Mouse (Mus musculus) cerebellum, adult 11 months (tissue): ENCODE measurements around the gene Cox17.

Experiments
- DNase-seq: peaks from one replicate; pipeline ENCODE4 v3.0.0; 2022

Gene Cox17

GRCm38 (mm10) chr16:38373439-38373838, 26.6 kb downstream of the Cox17 start:
- no peak for DNase-seq

GRCm38 (mm10) chr16:38373941-38374340, 27.1 kb downstream of the Cox17 start:
- DNase-seq, result no peak

GRCm38 (mm10) chr16:38374379-38375140, 27.8 kb downstream of the Cox17 start:
- no peak for DNase-seq

- no peak for DNase-seq
Measured at GRCm38 (mm10) chr16:38375182-38375581, 28.4 kb downstream of the Cox17 start.

GRCm38 (mm10) chr16:38376163-38376840, 29.5 kb downstream of the Cox17 start:
- DNase-seq, result peak; percentile 46

GRCm38 (mm10) chr16:38376841-38377249, 30.1 kb downstream of the Cox17 start:
- no peak for DNase-seq

GRCm38 (mm10) chr16:38377546-38377945, 30.8 kb downstream of the Cox17 start:
- DNase-seq, result no peak

- DNase-seq, result no peak
Measured at GRCm38 (mm10) chr16:38378591-38378990, 31.8 kb downstream of the Cox17 start.

GRCm38 (mm10) chr16:38379088-38379487, 32.3 kb downstream of the Cox17 start:
- DNase-seq, result no peak

- DNase-seq, result no peak
Measured at GRCm38 (mm10) chr16:38379493-38379892, 32.7 kb downstream of the Cox17 start.

- DNase-seq, result no peak
Measured at GRCm38 (mm10) chr16:38379926-38380325, 33.1 kb downstream of the Cox17 start.

- DNase-seq, result no peak
Measured at GRCm38 (mm10) chr16:38383683-38384082, 36.9 kb downstream of the Cox17 start.

- DNase-seq, result no peak
Measured at GRCm38 (mm10) chr16:38385184-38385634, 38.4 kb downstream of the Cox17 start.

GRCm38 (mm10) chr16:38385700-38386099, 38.9 kb downstream of the Cox17 start:
- no peak for DNase-seq

- no peak for DNase-seq
Measured at GRCm38 (mm10) chr16:38387389-38387788, 40.6 kb downstream of the Cox17 start.

- no peak for DNase-seq
Measured at GRCm38 (mm10) chr16:38388757-38389156, 42.0 kb downstream of the Cox17 start.

GRCm38 (mm10) chr16:38389284-38389893, 42.6 kb downstream of the Cox17 start:
- no peak for DNase-seq

- DNase-seq, result no peak
Measured at GRCm38 (mm10) chr16:38390322-38390721, 43.5 kb downstream of the Cox17 start.

GRCm38 (mm10) chr16:38392126-38392894, 45.5 kb downstream of the Cox17 start:
- no peak for DNase-seq

GRCm38 (mm10) chr16:38394191-38394618, 47.4 kb downstream of the Cox17 start:
- no peak for DNase-seq

- DNase-seq, result no peak
Measured at GRCm38 (mm10) chr16:38395060-38395730, 48.4 kb downstream of the Cox17 start.

- no peak for DNase-seq
Measured at GRCm38 (mm10) chr16:38396155-38396554, 49.4 kb downstream of the Cox17 start.
